Mouse (Mus musculus) forebrain, postnatal 0 days (tissue): ENCODE results near the gene Aff3. TPM values are rescaled to one million over a fixed set of nuclear protein-coding genes. Genes with fewer than 3 reads are reported as not detected.
A peak's percentile ranks its signal among the peaks of the same experiment; 100 is the strongest.

Experiments used
- ATAC-seq: fragments of 200-750 bp; cut with Nextera tagmentation; 2 replicates; pipeline ENCODE4 v1.8.0; 2017; ENCODE audit warnings: mild to moderate bottlenecking, moderate library complexity
- DNase-seq: peaks from one replicate; pipeline ENCODE4 v3.0.0-alpha.2; 2015
- H3K27ac ChIP-seq: fragments of 300-500 bp; sonication (generic); 2 replicates; pipeline ENCODE4 v1.5.1; 2014; ENCODE audit warnings: low read depth, mild to moderate bottlenecking, antibody characterized with exemption, low read length, moderate library complexity, mixed read lengths
- H3K27me3 ChIP-seq: fragments of 300-500 bp; sonication (generic); 2 replicates; pipeline ENCODE4 v1.6.1; 2014; ENCODE audit warnings: mild to moderate bottlenecking, low read length, mixed read lengths; ENCODE audit not compliant: insufficient read depth
- H3K36me3 ChIP-seq: fragments of 300-500 bp; sonication (generic); 2 replicates; pipeline ENCODE4 v1.6.1; 2014; ENCODE audit warnings: mild to moderate bottlenecking, moderate library complexity; ENCODE audit not compliant: insufficient read depth
- H3K4me1 ChIP-seq: fragments of 300-500 bp; sonication (generic); 2 replicates; pipeline ENCODE4 v1.6.1; 2014; ENCODE audit warnings: antibody characterized with exemption; ENCODE audit not compliant: insufficient read depth
- H3K4me2 ChIP-seq: fragments of 300-500 bp; sonication (generic); 2 replicates; pipeline ENCODE4 v1.6.1; 2014; ENCODE audit warnings: low read depth, mild to moderate bottlenecking, moderate library complexity
- H3K4me3 ChIP-seq: fragments of 300-500 bp; sonication (generic); 2 replicates; pipeline ENCODE4 v1.5.1; 2014; ENCODE audit warnings: low read depth, low read length, mixed read lengths
- H3K9ac ChIP-seq: fragments of 300-500 bp; sonication (generic); 2 replicates; pipeline ENCODE4 v1.6.1; 2014; ENCODE audit warnings: mild to moderate bottlenecking
- H3K9me3 ChIP-seq: fragments of 300-500 bp; sonication (generic); 2 replicates; pipeline ENCODE4 v1.6.1; 2016; ENCODE audit warnings: low read length
- CTCF ChIP-seq: sonication (generic); IDR thresholded peaks from 2 replicates; pipeline ENCODE4 v1.5.1; 2016; ENCODE audit warnings: antibody characterized with exemption, control low read depth, low read depth
- WGBS: fragments of 180-500 bp; shearing (Covaris S2); extraction: QIAGEN DNeasy Blood & Tissue Kit; methylation state at CpG from one replicate; pipeline ENCODE4 v1.1.7; 2014; 5-methylcytosine and 5-hydroxymethylcytosine counted together
- polyA plus RNA-seq: library from polyadenylated mRNA; unstranded; fragments of >200 nt; fragmentation: Nextera tagmentation; extraction: Ambion mirVana; gene quantifications from 2 replicates; pipeline ENCODE4 v1.2.1, GENCODE M21; 2015
- total RNA-seq: library from RNA; depleted of rRNA; stranded (reverse); fragments of >200 nt; gene quantifications from 2 replicates; pipeline ENCODE4 v1.2.3, GENCODE M21; 2014

Aff3 gene
- total and polyA plus RNA-seq, 2 experiments from 2014 or later: 21.8 to 102 TPM

- WGBS: 91% methylated on average over 9 of the region's 9 CpGs
- H3K4me2 ChIP-seq: no peak overlapping the region
- H3K36me3 ChIP-seq: no peaks in the 10 kb centered on the region
- peaks cover 15% of the 10 kb centered on the region; the same call in 1 of the 2 replicates for H3K4me1 ChIP-seq
- no peak overlapping the region for H3K9ac ChIP-seq
- DNase-seq: no peak
- no peak overlapping the region for H3K4me3 ChIP-seq
- ATAC-seq: no peak
- no peaks in the 10 kb centered on the region for H3K27me3 ChIP-seq
- no peak for TF ChIP-seq CTCF
- no peaks in the 10 kb centered on the region for H3K9me3 ChIP-seq
- no peak overlapping the region for H3K27ac ChIP-seq
These were observed 117.1 kb downstream of the Aff3 start for GRCm38 (mm10) chr1:38547685-38548084.

DNA sequence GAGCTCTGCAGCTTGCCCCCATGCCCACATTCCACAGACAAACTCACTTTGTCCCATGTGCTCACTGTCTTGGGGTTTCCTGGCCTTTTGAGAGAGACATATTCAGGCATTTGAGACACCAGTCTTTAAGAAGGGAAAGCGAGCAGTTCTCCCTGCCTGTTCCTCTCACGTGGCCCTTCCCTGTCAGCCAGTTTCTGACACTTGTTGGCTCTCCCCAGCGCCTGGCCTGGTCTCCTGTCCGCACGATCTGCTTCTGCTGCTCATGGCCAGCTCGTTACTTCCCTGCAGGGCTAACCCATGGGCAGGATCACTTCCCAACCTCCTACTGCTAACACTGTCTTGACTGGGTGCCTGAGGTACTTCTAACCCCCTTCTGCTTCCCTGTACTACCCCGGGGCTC lies 118.1 kb downstream of the Aff3 start:
- Histone ChIP-seq H3K27me3 (no peaks in the 10 kb centered on the region), H3K4me1 (peaks cover 15% of the 10 kb centered on the region; the same call in 1 of the 2 replicates), H3K27ac (no peak overlapping the region), H3K9ac (no peak overlapping the region), H3K4me2 (no peak overlapping the region), H3K4me3 (no peak overlapping the region), H3K36me3 (no peaks in the 10 kb centered on the region), H3K9me3 (no peaks in the 10 kb centered on the region)
- no peak for ATAC-seq
- DNase-seq: no peak
- 69% methylated on average over 7 of the region's 7 CpGs for WGBS
- no peak for TF ChIP-seq CTCF

DNA sequence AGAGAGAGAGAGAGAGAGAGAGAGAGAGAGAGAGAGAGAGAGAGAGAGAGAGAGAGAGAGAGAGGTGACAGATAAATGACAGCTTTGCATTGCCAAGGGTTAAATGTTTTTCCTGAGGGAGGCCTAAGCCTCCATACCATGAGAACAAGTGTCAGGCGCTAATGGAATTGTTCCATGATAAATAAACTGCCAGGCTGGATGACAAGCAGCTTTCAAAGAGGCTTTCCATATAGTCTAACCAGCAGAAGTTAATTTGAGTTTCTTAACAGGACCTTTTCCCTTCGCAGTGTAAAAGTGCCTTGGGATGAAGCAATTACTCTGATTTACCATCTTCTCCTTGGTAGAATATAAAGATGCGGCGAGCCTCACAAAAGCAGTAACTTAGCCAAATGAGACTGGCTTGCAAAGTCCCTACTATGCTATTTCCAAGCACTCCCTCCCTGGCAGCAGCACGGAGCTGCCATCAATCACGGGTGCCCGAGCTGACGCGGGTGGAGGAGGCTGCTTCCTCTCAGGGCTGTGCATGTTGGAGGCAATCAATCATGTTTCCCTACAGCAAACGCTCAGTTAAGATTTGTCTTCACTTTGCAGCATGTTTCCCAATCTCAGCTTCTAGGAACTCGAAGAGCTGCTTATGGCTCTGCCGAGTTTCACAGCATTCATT lies 119.3 kb downstream of the Aff3 start:
- ATAC-seq (peak; percentile 81), DNase-seq (peak; percentile 51)
- Histone ChIP-seq H3K4me1 (peaks cover 15% of the 10 kb centered on the region; the same call in 1 of the 2 replicates), H3K4me3 (no peak overlapping the region), H3K36me3 (no peaks in the 10 kb centered on the region), H3K9ac (no peak overlapping the region), H3K9me3 (no peaks in the 10 kb centered on the region), H3K27ac (no peak overlapping the region; the same call in 1 of the 2 replicates), H3K27me3 (no peaks in the 10 kb centered on the region), H3K4me2 (no peak overlapping the region)
- TF ChIP-seq CTCF: no peak
- 36% methylated on average over 12 of the region's 12 CpGs for WGBS

DNA sequence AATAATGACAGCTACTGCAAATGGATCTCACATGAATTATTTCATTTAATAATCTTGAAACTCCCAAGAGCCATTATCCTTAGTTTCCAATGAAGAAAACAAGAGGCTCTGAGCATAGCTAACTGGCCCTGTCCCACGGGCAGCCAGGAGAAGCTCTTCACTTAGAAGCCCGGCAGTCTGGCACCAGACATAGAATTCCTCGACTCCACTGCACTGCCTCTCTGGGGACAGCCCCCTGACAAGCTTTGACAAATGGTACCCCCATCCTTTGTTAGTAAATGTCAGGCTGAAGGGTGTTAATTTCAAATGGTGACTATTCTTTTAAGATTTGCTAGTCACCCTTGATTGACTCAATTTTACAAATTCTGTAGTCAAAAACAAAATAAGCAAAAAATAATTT lies 120.3 kb downstream of the Aff3 start:
- H3K36me3 ChIP-seq: no peaks in the 10 kb centered on the region
- H3K4me1 ChIP-seq: peaks cover 15% of the 10 kb centered on the region; the same call in 1 of the 2 replicates
- no peaks in the 10 kb centered on the region for H3K27me3 ChIP-seq
- ATAC-seq (no peak), DNase-seq (no peak)
- H3K9me3 ChIP-seq: no peaks in the 10 kb centered on the region
- H3K4me2 ChIP-seq: no peak overlapping the region
- no peak overlapping the region for H3K4me3 ChIP-seq
- H3K27ac ChIP-seq: no peak overlapping the region
- no peak overlapping the region for H3K9ac ChIP-seq
- WGBS: 24% methylated on average over 3 of the region's 3 CpGs
- no peak for TF ChIP-seq CTCF

DNA sequence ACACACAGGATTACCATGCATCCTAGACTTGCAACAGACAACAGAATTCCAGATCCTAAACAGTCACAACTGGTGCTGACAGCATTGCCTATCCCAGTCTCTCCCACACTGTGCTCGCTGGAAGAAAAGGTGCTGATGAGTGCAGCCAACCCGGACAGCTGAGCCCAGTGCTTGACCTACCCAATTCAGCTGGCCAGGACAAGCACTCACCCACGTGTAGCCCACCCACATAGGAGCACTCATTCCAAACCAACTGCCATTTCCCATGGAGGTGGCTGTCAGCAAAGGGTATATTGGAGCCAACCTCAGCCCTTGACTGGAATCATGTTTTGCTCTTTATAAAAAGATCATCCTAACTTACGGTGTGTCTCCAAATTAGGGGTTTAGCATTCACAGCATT lies 123.2 kb downstream of the Aff3 start:
- H3K27ac ChIP-seq: no peak overlapping the region
- no peak overlapping the region for H3K4me2 ChIP-seq
- no peak for TF ChIP-seq CTCF
- H3K36me3 ChIP-seq: 0 out of 2 replicates have a peak, but pooled peaks cover 2% of the 10 kb centered on the region
- no peak overlapping the region for H3K9ac ChIP-seq
- no peaks in the 10 kb centered on the region for H3K27me3 ChIP-seq
- ATAC-seq (no peak), DNase-seq (no peak)
- 80% methylated on average over 4 of the region's 4 CpGs for WGBS
- no peak overlapping the region for H3K4me3 ChIP-seq
- H3K9me3 ChIP-seq: no peaks in the 10 kb centered on the region
- peaks cover 14% of the 10 kb centered on the region; the same call in 1 of the 2 replicates for H3K4me1 ChIP-seq

- H3K27me3 ChIP-seq: no peaks in the 10 kb centered on the region
- no peak for TF ChIP-seq CTCF
- no peak overlapping the region for H3K9ac ChIP-seq
- ATAC-seq (no peak), DNase-seq (no peak)
- 0 out of 2 replicates have a peak, but pooled peaks cover 5% of the 10 kb centered on the region for H3K4me1 ChIP-seq
- H3K36me3 ChIP-seq: peaks cover 10% of the 10 kb centered on the region
- no peak overlapping the region for H3K4me2 ChIP-seq
- H3K27ac ChIP-seq: no peak overlapping the region
- no peak overlapping the region for H3K4me3 ChIP-seq
- H3K9me3 ChIP-seq: no peaks in the 10 kb centered on the region
- 70% methylated on average over 16 of the region's 16 CpGs for WGBS
These were observed 127.7 kb downstream of the Aff3 start for GRCm38 (mm10) chr1:38536929-38537540.

- ATAC-seq (no peak), DNase-seq (no peak)
- Histone ChIP-seq H3K27me3 (no peaks in the 10 kb centered on the region), H3K36me3 (peaks cover 10% of the 10 kb centered on the region), H3K4me1 (no peaks in the 10 kb centered on the region), H3K4me3 (no peak overlapping the region), H3K27ac (no peak overlapping the region), H3K9ac (no peak overlapping the region), H3K9me3 (no peaks in the 10 kb centered on the region), H3K4me2 (no peak overlapping the region)
- 93% methylated on average over 7 of the region's 7 CpGs for WGBS
- TF ChIP-seq CTCF: no peak
These were observed 132.2 kb downstream of the Aff3 start for GRCm38 (mm10) chr1:38532581-38532980.
